Mouse (Mus musculus) heart, embryonic 14.5 days (tissue): ENCODE measurements at regions not wholly inside any gene's neighbourhood (a gene's known extent, or its start where the extent isn't known, plus 50 kb on each side); places are given as distances from the start of the nearest gene placed in this dataset.

Source experiments
- ATAC-seq: fragments of 200-750 bp; cut with Nextera tagmentation; 2 replicates; pipeline ENCODE4 v1.8.0; 2017; ENCODE audit warnings: low read depth, moderate TSS enrichment; ENCODE audit not compliant: insufficient number of reproducible peaks, insufficient read depth, low FRiP score
- H3K27ac ChIP-seq, 2 experiments: fragments of 200-500 bp in 1 of 2; fragments of 300-500 bp in 1 of 2; sonication (generic) in 1 of 2; replicated peaks in 1 of 2; 2 replicates each; pipeline ENCODE4 v1.5.1; 2012 to 2014; ENCODE audit warnings: low read depth in 2 of 2, low read length in 2 of 2, control low read depth in 1 of 2, mild to moderate bottlenecking in 1 of 2, mixed read lengths in 1 of 2; ENCODE audit not compliant: control insufficient read depth in 1 of 2, insufficient read depth in 1 of 2
- H3K27me3 ChIP-seq: fragments of 300-500 bp; sonication (generic); 2 replicates; pipeline ENCODE4 v1.6.1; 2014; ENCODE audit warnings: mild to moderate bottlenecking, low read length, control low read depth; ENCODE audit not compliant: control insufficient read depth, insufficient read depth
- H3K36me3 ChIP-seq: fragments of 300-500 bp; sonication (generic); 2 replicates; pipeline ENCODE4 v1.6.1; 2014; ENCODE audit warnings: mild to moderate bottlenecking, control low read depth, low read length, mixed read lengths; ENCODE audit not compliant: control insufficient read depth, insufficient read depth
- H3K4me1 ChIP-seq, 2 experiments: fragments of 200-500 bp in 1 of 2; fragments of 300-500 bp in 1 of 2; sonication (generic) in 1 of 2; 2 replicates each; pipeline ENCODE4 v1.6.1; 2012 to 2014; ENCODE audit warnings: low read length in 2 of 2, control low read depth in 1 of 2, mixed read lengths in 1 of 2; ENCODE audit not compliant: control insufficient read depth in 2 of 2, insufficient read depth in 2 of 2
- H3K4me2 ChIP-seq: fragments of 300-500 bp; sonication (generic); 2 replicates; pipeline ENCODE4 v1.6.1; 2014; ENCODE audit warnings: mild to moderate bottlenecking, low read length
- H3K4me3 ChIP-seq, 2 experiments: fragments of 200-500 bp in 1 of 2; fragments of 300-500 bp in 1 of 2; sonication (generic) in 1 of 2; 2 replicates each; pipeline ENCODE4 v1.5.1; 2012 to 2014; ENCODE audit warnings: low read length in 2 of 2, mild to moderate bottlenecking in 2 of 2, control low read depth in 1 of 2, low read depth in 1 of 2, moderate library complexity in 1 of 2; ENCODE audit not compliant: control insufficient read depth in 1 of 2, insufficient read depth in 1 of 2
- H3K9ac ChIP-seq: fragments of 300-500 bp; sonication (generic); 2 replicates; pipeline ENCODE4 v1.6.1; 2014; ENCODE audit warnings: mild to moderate bottlenecking, low read length
- H3K9me3 ChIP-seq: fragments of 300-500 bp; sonication (generic); 2 replicates; pipeline ENCODE4 v1.6.1; 2016; ENCODE audit warnings: low read length, control low read depth; ENCODE audit not compliant: control insufficient read depth
- WGBS: fragments of 180-500 bp; shearing (Covaris S2); extraction: QIAGEN DNeasy Blood & Tissue Kit; methylation state at CpG from one replicate; pipeline ENCODE4 v1.1.7; 2014; 5-methylcytosine and 5-hydroxymethylcytosine counted together

- Histone ChIP-seq H3K27me3 (peaks cover 65% of the 10 kb centered on the region), H3K4me2 (peak overlapping the region; percentile 10; the same call in 1 of the 2 replicates)
- ATAC-seq = no peak
Observed at GRCm38 (mm10) chr17:85804631-85805030, 116.6 kb upstream of the Six2 start.

DNA sequence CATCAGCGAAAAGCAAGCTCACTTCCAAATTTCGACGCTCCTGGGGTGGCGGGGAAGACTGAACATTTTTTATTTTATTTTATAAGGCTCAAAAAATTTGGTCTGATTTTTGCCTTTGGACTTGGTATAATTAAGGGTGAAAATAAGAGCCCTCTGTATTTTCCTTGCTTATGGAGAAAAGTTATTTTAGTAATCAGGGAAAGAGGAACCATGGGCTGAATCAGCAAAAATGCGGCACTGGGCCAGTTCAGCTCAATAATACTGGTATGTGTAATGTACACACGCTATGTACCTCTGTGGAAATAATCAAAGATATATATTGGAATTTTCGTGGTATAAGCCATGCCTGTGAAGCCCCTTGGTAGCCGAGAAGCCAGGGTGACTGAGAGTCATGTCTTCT lies 113.7 kb upstream of the Six2 start:
- Histone ChIP-seq H3K4me1 (peaks cover 7 to 16% of the 10 kb centered on the region in 2 experiments; a peak in 3 of 4 replicates), H3K9ac (no peak overlapping the region), H3K36me3 (no peaks in the 10 kb centered on the region), H3K9me3 (no peaks in the 10 kb centered on the region), H3K27me3 (peaks cover 79% of the 10 kb centered on the region), H3K4me3 (no peak overlapping the region), H3K4me2 (no peak overlapping the region), H3K27ac (no peak overlapping the region)
- no peak for ATAC-seq
- 88% methylated on average over 8 of the region's 8 CpGs for WGBS

More at GRCm38 (mm10) chr17:85804631-85805030, 116.6 kb upstream of the Six2 start:
- 54% methylated on average over 4 of the region's 4 CpGs for WGBS
- Histone ChIP-seq H3K4me1 (peaks cover 5 to 11% of the 10 kb centered on the region in 2 experiments; a peak in 3 of 4 replicates), H3K27ac (no peak overlapping the region), H3K36me3 (no peaks in the 10 kb centered on the region), H3K9me3 (no peaks in the 10 kb centered on the region), H3K4me3 (no peak overlapping the region), H3K9ac (no peak overlapping the region)

DNA sequence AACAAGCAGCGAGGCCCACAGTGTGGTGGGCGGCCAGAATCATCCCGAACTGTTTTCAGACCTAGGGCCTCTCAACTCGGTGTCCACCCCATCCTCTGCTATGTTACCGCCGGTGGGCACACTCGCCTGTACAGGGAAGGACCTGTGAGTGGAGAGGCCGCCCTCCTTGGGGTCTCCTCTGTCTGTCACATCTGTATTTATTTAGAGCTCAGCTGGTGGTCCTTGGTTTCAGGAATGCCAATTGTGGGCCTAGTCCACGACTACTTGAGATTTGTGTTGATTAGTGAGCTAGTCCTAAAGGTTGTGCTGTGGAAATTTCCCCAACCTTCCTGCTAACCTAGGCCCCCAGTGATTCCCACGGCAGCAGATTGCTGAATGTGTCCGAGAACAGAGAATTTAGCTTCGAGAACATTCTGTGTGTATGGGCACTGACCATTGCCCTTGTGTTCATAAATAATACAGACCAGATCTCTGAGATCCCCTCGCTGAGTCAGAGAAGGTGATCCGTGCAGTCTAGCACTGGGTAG lies 113.1 kb upstream of the Six2 start:
- no peaks in the 10 kb centered on the region for H3K36me3 ChIP-seq
- no peak overlapping the region for H3K4me2 ChIP-seq
- ATAC-seq = no peak
- peaks cover 7 to 16% of the 10 kb centered on the region in 2 experiments; a peak in 3 of 4 replicates for H3K4me1 ChIP-seq
- no peaks in the 10 kb centered on the region for H3K9me3 ChIP-seq
- no peak overlapping the region for H3K27ac ChIP-seq
- H3K9ac ChIP-seq = no peak overlapping the region
- WGBS = 61% methylated on average over 14 of the region's 14 CpGs
- H3K4me3 ChIP-seq = no peak overlapping the region
- peaks cover 82% of the 10 kb centered on the region for H3K27me3 ChIP-seq

DNA sequence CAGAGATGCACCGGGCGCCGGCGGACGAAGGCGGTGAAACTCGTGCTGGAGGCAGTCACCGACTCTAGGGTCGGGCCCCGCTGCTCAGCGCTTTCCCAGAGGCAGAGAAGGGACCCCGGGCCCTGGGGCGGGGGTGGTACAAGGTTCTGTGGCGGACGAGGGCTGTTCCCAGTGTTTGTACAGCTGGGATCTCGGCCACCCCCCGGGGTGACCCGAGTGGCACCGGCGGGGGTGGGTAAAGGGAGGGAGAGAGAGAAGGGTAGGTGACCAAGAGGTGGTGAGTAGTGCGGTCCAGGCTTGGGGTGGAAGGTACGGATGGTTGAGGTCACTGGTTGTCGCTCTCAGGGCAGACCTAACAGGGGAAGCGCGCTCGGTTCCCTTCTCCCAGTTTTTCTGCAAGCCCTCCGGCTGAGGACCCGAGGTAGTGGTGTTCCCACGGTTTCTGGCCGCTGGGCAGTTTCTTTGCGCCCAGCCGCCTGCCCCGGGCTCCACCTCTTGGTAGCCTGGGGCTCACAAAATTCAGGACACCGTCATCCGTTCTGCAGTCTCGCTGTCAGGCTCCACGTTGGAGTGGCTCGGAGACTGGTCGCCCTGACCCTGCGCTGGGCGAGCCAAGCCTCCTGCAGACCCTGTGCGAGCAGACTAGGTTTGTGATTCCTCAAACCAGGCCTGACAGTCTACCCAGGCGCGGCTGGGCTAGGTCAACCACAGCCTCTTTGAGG lies 112.4 kb upstream of the Six2 start:
- WGBS = 5% methylated on average over 43 of the region's 44 CpGs
- peaks cover 81% of the 10 kb centered on the region for H3K27me3 ChIP-seq
- H3K27ac ChIP-seq = no peak overlapping the region
- ATAC-seq = no peak
- peaks cover 7 to 16% of the 10 kb centered on the region in 2 experiments; a peak in 3 of 4 replicates for H3K4me1 ChIP-seq
- H3K9me3 ChIP-seq = no peaks in the 10 kb centered on the region
- peak overlapping the region; percentile 64 for H3K9ac ChIP-seq
- H3K4me2 ChIP-seq = peak overlapping the region; percentile 99
- no peaks in the 10 kb centered on the region for H3K36me3 ChIP-seq
- peak overlapping the region; percentile 43 to 54 for H3K4me3 ChIP-seq

GRCm38 (mm10) chr17:85799865-85800356 lies 111.8 kb upstream of the Six2 start:
- no peaks in the 10 kb centered on the region for H3K9me3 ChIP-seq
- no peaks in the 10 kb centered on the region for H3K36me3 ChIP-seq
- H3K4me2 ChIP-seq = peak overlapping the region; percentile 99
- peaks cover 78% of the 10 kb centered on the region for H3K27me3 ChIP-seq
- 0 out of 2 replicates have a peak, but pooled peaks have one; percentile 31 for ATAC-seq
- peaks cover 5 to 16% of the 10 kb centered on the region in 2 experiments; a peak in 3 of 4 replicates for H3K4me1 ChIP-seq
- H3K27ac ChIP-seq = no peak overlapping the region
- peak overlapping the region; percentile 43 to 54 for H3K4me3 ChIP-seq
- under 1% methylated on average over 34 of the region's 34 CpGs for WGBS
- H3K9ac ChIP-seq = peak overlapping the region; percentile 64

GRCm38 (mm10) chr17:85799081-85799864 lies 111.2 kb upstream of the Six2 start:
- Histone ChIP-seq H3K4me3 (peak overlapping the region; percentile 43 to 54), H3K4me1 (peaks cover 5 to 16% of the 10 kb centered on the region in 2 experiments; a peak in 3 of 4 replicates), H3K27ac (no peak overlapping the region), H3K27me3 (peaks cover 78% of the 10 kb centered on the region), H3K9ac (peak overlapping the region; percentile 64), H3K36me3 (no peaks in the 10 kb centered on the region), H3K9me3 (no peaks in the 10 kb centered on the region), H3K4me2 (peak overlapping the region; percentile 99)
- no peak for ATAC-seq
- 1% methylated on average over 22 of the region's 22 CpGs for WGBS

DNA sequence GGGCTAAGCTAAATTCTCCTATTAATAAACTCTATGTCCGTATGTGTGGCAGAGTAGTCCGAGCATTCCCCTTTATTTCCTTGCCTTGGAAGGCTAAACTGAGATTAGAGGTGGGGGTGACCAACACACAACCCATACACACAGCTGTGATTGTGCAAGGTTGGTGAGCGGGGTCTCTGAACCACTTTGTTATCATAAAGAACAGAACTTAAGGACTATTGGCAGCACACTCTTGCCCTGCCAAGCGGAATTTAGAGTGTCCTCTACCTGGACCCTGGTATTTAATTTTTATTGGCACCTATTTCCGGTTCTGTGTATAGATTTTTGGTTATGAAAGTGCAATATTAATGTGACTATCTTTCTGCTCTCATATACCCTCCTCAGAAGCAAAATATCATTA lies 109.7 kb upstream of the Six2 start:
- no peak overlapping the region for H3K4me3 ChIP-seq
- H3K36me3 ChIP-seq = no peaks in the 10 kb centered on the region
- H3K9me3 ChIP-seq = no peaks in the 10 kb centered on the region
- H3K4me2 ChIP-seq = no peak overlapping the region
- no peak overlapping the region for H3K27ac ChIP-seq
- H3K27me3 ChIP-seq = peaks cover 78% of the 10 kb centered on the region
- WGBS = 81% methylated on average over 5 of the region's 5 CpGs
- H3K4me1 ChIP-seq = peaks cover 5 to 16% of the 10 kb centered on the region in 2 experiments; a peak in 3 of 4 replicates
- H3K9ac ChIP-seq = no peak overlapping the region
- ATAC-seq = no peak
